Mouse (Mus musculus) liver, adult 2 months (tissue): ENCODE results near the gene Robo1. TPM values are rescaled to one million over a fixed set of nuclear protein-coding genes. Genes with fewer than 3 reads are reported as not detected.
A peak's percentile ranks its signal among the peaks of the same experiment; 100 is the strongest.

Experiments
- DNase-seq: peaks from one replicate; pipeline ENCODE4 v3.0.0-alpha.2; 2011; ENCODE audit warnings: low read depth, low spot score; ENCODE audit errors: extremely low read depth
- H3K27ac ChIP-seq: fragments of 200-500 bp; replicated peaks from 2 replicates; pipeline ENCODE4 v1.5.1; 2012; ENCODE audit warnings: low read depth, mild to moderate bottlenecking, control low read depth, inconsistent platforms, low read length; ENCODE audit not compliant: insufficient read depth
- H3K27me3 ChIP-seq: fragments of 200-500 bp; 2 replicates; pipeline ENCODE4 v1.6.1; 2012; ENCODE audit warnings: mild to moderate bottlenecking, moderate library complexity, low read length, inconsistent platforms; ENCODE audit not compliant: control insufficient read depth, insufficient read depth
- H3K36me3 ChIP-seq: fragments of 200-500 bp; 2 replicates; pipeline ENCODE4 v1.6.1; 2012; ENCODE audit warnings: low read length, inconsistent platforms; ENCODE audit not compliant: control insufficient read depth, insufficient read depth
- H3K4me1 ChIP-seq: fragments of 200-500 bp; 2 replicates; pipeline ENCODE4 v1.6.1; 2011; ENCODE audit warnings: low read length; ENCODE audit not compliant: control insufficient read depth, insufficient read depth
- H3K4me3 ChIP-seq: fragments of 200-500 bp; 2 replicates; pipeline ENCODE4 v1.5.1; 2011; ENCODE audit warnings: low read depth, mild to moderate bottlenecking, control low read depth, low read length, moderate library complexity; ENCODE audit not compliant: insufficient read depth
- H3K79me2 ChIP-seq: fragments of 200-500 bp; 2 replicates; pipeline ENCODE4 v1.6.1; 2012; ENCODE audit warnings: inconsistent platforms, mild to moderate bottlenecking, low read length, moderate library complexity; ENCODE audit not compliant: control insufficient read depth, insufficient read depth
- H3K9ac ChIP-seq: fragments of 200-500 bp; 2 replicates; pipeline ENCODE4 v1.6.1; 2012; ENCODE audit warnings: low read depth, mild to moderate bottlenecking, control low read depth, inconsistent platforms, low read length
- CTCF ChIP-seq: fragments of 200-500 bp; IDR thresholded peaks from 2 replicates; pipeline ENCODE4 v1.5.1; 2011; ENCODE audit warnings: low read depth, low read length, control low read depth
- POLR2A ChIP-seq: fragments of 200-500 bp; IDR thresholded peaks from 2 replicates; pipeline ENCODE4 v1.6.1; 2011; ENCODE audit warnings: low read length, control low read depth; ENCODE audit not compliant: insufficient read depth; ENCODE audit errors: extremely low read depth
- WGBS: fragments of 180-500 bp; shearing (Covaris S2); methylation state at CpG from one replicate; pipeline ENCODE4 v1.1.7; 2018; 5-methylcytosine and 5-hydroxymethylcytosine counted together
- polyA plus RNA-seq: library from polyadenylated mRNA; depleted of rRNA; stranded (reverse); fragments of >200 nt; gene quantifications from 2 replicates; pipeline ENCODE4 v1.2.3, GENCODE M21; 2012
- total RNA-seq: library from RNA; depleted of rRNA; stranded (reverse); fragments of >200 nt; gene quantifications from 2 replicates; pipeline ENCODE4 v1.2.3, GENCODE M21; 2014

The Robo1 gene
- total and polyA plus RNA-seq, 2 experiments: 4.5 to 6.4 TPM

- no peak overlapping the region for H3K9ac ChIP-seq
- no peak overlapping the region for H3K4me3 ChIP-seq
- H3K4me1 ChIP-seq: no peaks in the 10 kb centered on the region
- no peak for DNase-seq
- 95% methylated on average over 1 of the region's 1 CpGs for WGBS
- no peak overlapping the region for H3K27ac ChIP-seq
- no peaks in the 10 kb centered on the region for H3K27me3 ChIP-seq
- no peaks in the 10 kb centered on the region for H3K36me3 ChIP-seq
- no peaks in the 10 kb centered on the region for H3K79me2 ChIP-seq
- TF ChIP-seq CTCF (no peak), POLR2A (no peak)
Observed at GRCm38 (mm10) chr16:72337757-72338156, 29.7 kb downstream of the Robo1 start.

DNA sequence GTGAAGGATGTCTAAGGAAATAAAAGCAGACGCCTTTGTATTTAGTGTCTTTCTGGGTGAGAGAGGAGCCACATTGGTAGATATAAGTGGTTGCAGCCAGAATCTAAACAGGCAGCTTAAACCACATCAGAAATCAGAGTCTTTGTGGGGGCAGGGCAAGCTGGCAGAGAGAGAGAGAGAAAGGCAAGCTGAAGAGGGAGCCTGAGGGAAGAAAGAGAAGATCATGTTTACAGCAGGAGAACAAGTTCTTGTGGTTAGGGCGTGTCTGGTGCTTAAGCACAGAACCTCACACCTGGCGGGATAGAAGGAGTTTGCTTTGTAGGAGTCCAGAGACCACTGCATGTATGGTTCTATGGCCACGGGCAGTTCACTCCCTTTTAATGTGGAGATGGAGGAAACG, 42.3 kb downstream of the Robo1 start:
- no peak for TF ChIP-seq CTCF
- TF ChIP-seq POLR2A: no peak
- Histone ChIP-seq H3K79me2 (no peaks in the 10 kb centered on the region), H3K4me1 (no peaks in the 10 kb centered on the region), H3K27me3 (no peaks in the 10 kb centered on the region), H3K36me3 (no peaks in the 10 kb centered on the region), H3K27ac (no peak overlapping the region), H3K9ac (no peak overlapping the region), H3K4me3 (no peak overlapping the region)
- WGBS: 64% methylated on average over 5 of the region's 5 CpGs
- no peak for DNase-seq

- Histone ChIP-seq H3K4me3 (no peak overlapping the region), H3K9ac (no peak overlapping the region), H3K27me3 (no peaks in the 10 kb centered on the region), H3K36me3 (no peaks in the 10 kb centered on the region), H3K79me2 (no peaks in the 10 kb centered on the region), H3K27ac (no peak overlapping the region), H3K4me1 (no peaks in the 10 kb centered on the region)
- WGBS: 80% methylated on average over 2 of the region's 2 CpGs
- peak; percentile 31 for DNase-seq
- TF ChIP-seq POLR2A (no peak), CTCF (no peak)
Observed at GRCm38 (mm10) chr16:72356515-72357357, 48.6 kb downstream of the Robo1 start.

- Histone ChIP-seq H3K79me2 (no peaks in the 10 kb centered on the region), H3K27me3 (no peaks in the 10 kb centered on the region), H3K27ac (no peak overlapping the region), H3K9ac (no peak overlapping the region), H3K4me3 (no peak overlapping the region), H3K36me3 (no peaks in the 10 kb centered on the region), H3K4me1 (no peaks in the 10 kb centered on the region)
- DNase-seq: no peak
- no peak for TF ChIP-seq POLR2A
- TF ChIP-seq CTCF: no peak
- WGBS: 64% methylated on average over 5 of the region's 5 CpGs
Observed at GRCm38 (mm10) chr16:72376896-72377295, 68.8 kb downstream of the Robo1 start.

DNA sequence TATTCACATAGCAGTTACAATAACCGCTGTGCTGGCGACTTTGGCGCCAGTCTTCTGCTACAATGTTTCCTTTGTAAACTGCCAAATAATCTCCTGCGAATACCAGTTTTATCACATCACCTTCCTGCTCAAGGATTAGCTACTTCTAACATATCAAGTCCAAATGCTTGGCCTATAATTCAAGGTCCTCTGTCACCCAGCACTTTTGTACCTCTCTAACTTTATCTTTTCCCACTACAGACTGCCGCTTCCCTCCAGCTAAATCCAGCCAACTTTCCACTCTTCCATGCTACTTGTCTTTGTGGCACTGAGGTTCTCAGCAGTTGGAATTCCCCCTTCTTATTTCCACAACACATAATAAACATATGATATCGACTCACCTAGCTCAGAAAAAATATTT, 73.7 kb downstream of the Robo1 start:
- no peaks in the 10 kb centered on the region for H3K4me1 ChIP-seq
- DNase-seq: no peak
- H3K27ac ChIP-seq: no peak overlapping the region
- H3K4me3 ChIP-seq: no peak overlapping the region
- WGBS: 65% methylated on average over 6 of the region's 6 CpGs
- no peak overlapping the region for H3K9ac ChIP-seq
- no peaks in the 10 kb centered on the region for H3K27me3 ChIP-seq
- no peaks in the 10 kb centered on the region for H3K36me3 ChIP-seq
- TF ChIP-seq POLR2A (no peak), CTCF (no peak)
- H3K79me2 ChIP-seq: no peaks in the 10 kb centered on the region

GRCm38 (mm10) chr16:72383566-72383965, 75.5 kb downstream of the Robo1 start:
- TF ChIP-seq POLR2A: no peak
- TF ChIP-seq CTCF: no peak
- DNase-seq: no peak
- Histone ChIP-seq H3K36me3 (no peaks in the 10 kb centered on the region), H3K9ac (no peak overlapping the region), H3K4me3 (no peak overlapping the region), H3K27ac (no peak overlapping the region), H3K79me2 (no peaks in the 10 kb centered on the region), H3K27me3 (no peaks in the 10 kb centered on the region), H3K4me1 (no peaks in the 10 kb centered on the region)
- 44% methylated on average over 1 of the region's 1 CpGs for WGBS
